Mouse (Mus musculus) thymus, postnatal 36 days (tissue): ENCODE results near the gene Flrt2.

Experiments used
- DNase-seq, 2 experiments: peaks; one replicate each; pipeline ENCODE4 v3.0.0; 2022; ENCODE audit warnings: mixed read lengths in 2 of 2

The Flrt2 gene

GRCm38 (mm10) chr12:95737571-95737970, 45.5 kb downstream of the Flrt2 start:
- no peak for DNase-seq

- no peak for DNase-seq
Observed at GRCm38 (mm10) chr12:95738031-95738430, 46.0 kb downstream of the Flrt2 start.

- DNase-seq, result no peak
Observed at GRCm38 (mm10) chr12:95738491-95739135, 46.6 kb downstream of the Flrt2 start.

GRCm38 (mm10) chr12:95739739-95740138, 47.7 kb downstream of the Flrt2 start:
- DNase-seq, result no peak

- no peak for DNase-seq
Observed at GRCm38 (mm10) chr12:95741296-95741695, 49.3 kb downstream of the Flrt2 start.

GRCm38 (mm10) chr12:95744307-95744706, 52.3 kb downstream of the Flrt2 start:
- no peak for DNase-seq

GRCm38 (mm10) chr12:95746856-95747579, 55.0 kb downstream of the Flrt2 start:
- no peak for DNase-seq

- no peak for DNase-seq
Observed at GRCm38 (mm10) chr12:95748760-95749159, 56.7 kb downstream of the Flrt2 start.

GRCm38 (mm10) chr12:95749248-95749647, 57.2 kb downstream of the Flrt2 start:
- DNase-seq, result no peak

- DNase-seq, result no peak
Observed at GRCm38 (mm10) chr12:95759212-95759746, 67.3 kb downstream of the Flrt2 start.

GRCm38 (mm10) chr12:95765255-95765654, 73.2 kb downstream of the Flrt2 start:
- DNase-seq, result no peak

- DNase-seq, result no peak
Observed at GRCm38 (mm10) chr12:95769041-95769440, 77.0 kb downstream of the Flrt2 start.

GRCm38 (mm10) chr12:95770251-95770650, 78.2 kb downstream of the Flrt2 start:
- no peak for DNase-seq

- DNase-seq, result no peak
Observed at GRCm38 (mm10) chr12:95790146-95790545, 98.1 kb downstream of the Flrt2 start.

- DNase-seq, result no peak
Observed at GRCm38 (mm10) chr12:95816660-95817059, 124.6 kb downstream of the Flrt2 start.
